Mouse (Mus musculus) cortical plate, adult 2 months (tissue): ENCODE measurements around the gene Spocd1. TPM values are rescaled to one million over a fixed set of nuclear protein-coding genes. Genes with fewer than 3 reads are reported as not detected.

Source experiments
- H3K27ac ChIP-seq: fragments of 200-500 bp; 2 replicates; pipeline ENCODE4 v1.5.1; 2012; ENCODE audit warnings: low read length, control low read depth, inconsistent platforms; ENCODE audit not compliant: insufficient read depth
- H3K4me1 ChIP-seq: fragments of 200-500 bp; 2 replicates; pipeline ENCODE4 v1.6.1; 2011; ENCODE audit warnings: low read length; ENCODE audit not compliant: control insufficient read depth, insufficient read depth
- H3K4me3 ChIP-seq: fragments of 200-500 bp; 2 replicates; pipeline ENCODE4 v1.5.1; 2011; ENCODE audit warnings: mild to moderate bottlenecking, low read length, control low read depth; ENCODE audit not compliant: insufficient read depth
- CTCF ChIP-seq: fragments of 200-500 bp; IDR thresholded peaks from 2 replicates; pipeline ENCODE4 v1.5.1; 2011; ENCODE audit warnings: mild to moderate bottlenecking, control low read depth, low read length; ENCODE audit not compliant: insufficient read depth; ENCODE audit errors: extremely low read depth
- POLR2A ChIP-seq: fragments of 200-500 bp; IDR thresholded peaks from 2 replicates; pipeline ENCODE4 v1.6.1; 2011; ENCODE audit warnings: mild to moderate bottlenecking, low read length, control low read depth; ENCODE audit not compliant: insufficient read depth; ENCODE audit errors: extremely low read depth
- polyA plus RNA-seq: library from polyadenylated mRNA; depleted of rRNA; stranded (reverse); fragments of >200 nt; gene quantifications from 2 replicates; pipeline ENCODE4 v1.2.3, GENCODE M21; 2012; rRNA removed

Spocd1 gene
- polyA plus RNA-seq, 1 experiment = 0.13 TPM

DNA sequence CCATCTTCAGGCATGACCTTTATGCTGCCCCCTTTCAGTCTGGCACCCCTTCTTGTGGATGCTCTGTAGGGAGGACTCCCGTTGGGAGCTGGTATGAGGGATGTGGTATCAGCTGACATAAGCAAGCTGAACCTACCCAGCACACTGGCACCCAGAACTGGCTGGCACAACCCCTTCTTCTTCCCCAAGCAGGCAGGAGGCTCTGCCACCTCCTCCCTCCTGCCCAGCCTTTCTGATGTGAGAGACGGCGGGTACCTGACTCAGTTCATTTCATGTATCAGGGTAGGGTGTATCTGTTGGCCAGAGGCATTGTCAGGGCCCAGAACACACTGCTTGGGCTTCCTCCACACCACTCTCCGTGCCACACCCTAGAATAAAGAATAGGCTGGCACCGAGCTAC, 65.7 kb downstream of the Spocd1 start:
- Histone ChIP-seq H3K4me3 (no peak overlapping the region), H3K4me1 (peaks cover 24% of the 10 kb centered on the region), H3K27ac (peak overlapping the region; percentile 67)
- no peak for TF ChIP-seq CTCF

GRCm38 (mm10) chr4:129995255-129995654, 66.2 kb downstream of the Spocd1 start:
- no peak for TF ChIP-seq POLR2A
- TF ChIP-seq CTCF = no peak
- no peak overlapping the region for H3K4me3 ChIP-seq
- H3K27ac ChIP-seq = peak overlapping the region; percentile 67; the same call in 1 of the 2 replicates
- H3K4me1 ChIP-seq = peaks cover 25% of the 10 kb centered on the region

DNA sequence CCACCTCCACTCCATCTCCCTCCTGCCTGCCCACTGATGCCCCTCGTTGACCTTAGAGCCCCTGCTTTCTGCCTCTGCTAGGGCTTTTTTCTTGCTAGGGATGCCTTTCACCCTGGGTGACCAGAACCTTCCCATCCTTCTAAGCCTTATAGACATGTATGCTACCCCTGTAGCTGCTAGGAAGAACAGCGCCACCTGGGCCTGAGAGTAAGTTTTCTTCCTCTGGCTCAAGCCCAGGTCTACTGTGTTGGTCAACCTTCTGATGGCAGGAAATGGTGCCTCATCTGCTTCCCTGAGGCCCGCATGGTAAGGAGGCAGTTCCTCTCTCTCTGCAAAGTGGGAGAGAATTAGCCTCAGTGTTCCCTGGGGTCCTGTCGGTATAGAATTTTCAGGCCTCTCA, 67.0 kb downstream of the Spocd1 start:
- H3K4me1 ChIP-seq = peaks cover 27% of the 10 kb centered on the region
- H3K27ac ChIP-seq = no peak overlapping the region
- H3K4me3 ChIP-seq = no peak overlapping the region
- no peak for TF ChIP-seq CTCF
- TF ChIP-seq POLR2A = no peak

GRCm38 (mm10) chr4:129998124-129998523, 69.1 kb downstream of the Spocd1 start:
- Histone ChIP-seq H3K27ac (no peak overlapping the region), H3K4me3 (no peak overlapping the region), H3K4me1 (peaks cover 29% of the 10 kb centered on the region)
- peak; percentile 29; the same call in 1 of the 2 replicates for TF ChIP-seq POLR2A
- TF ChIP-seq CTCF = no peak

- H3K27ac ChIP-seq = peak overlapping the region; percentile 52; the same call in 1 of the 2 replicates
These were observed 72.7 kb downstream of the Spocd1 start for GRCm38 (mm10) chr4:130001710-130002109.

DNA sequence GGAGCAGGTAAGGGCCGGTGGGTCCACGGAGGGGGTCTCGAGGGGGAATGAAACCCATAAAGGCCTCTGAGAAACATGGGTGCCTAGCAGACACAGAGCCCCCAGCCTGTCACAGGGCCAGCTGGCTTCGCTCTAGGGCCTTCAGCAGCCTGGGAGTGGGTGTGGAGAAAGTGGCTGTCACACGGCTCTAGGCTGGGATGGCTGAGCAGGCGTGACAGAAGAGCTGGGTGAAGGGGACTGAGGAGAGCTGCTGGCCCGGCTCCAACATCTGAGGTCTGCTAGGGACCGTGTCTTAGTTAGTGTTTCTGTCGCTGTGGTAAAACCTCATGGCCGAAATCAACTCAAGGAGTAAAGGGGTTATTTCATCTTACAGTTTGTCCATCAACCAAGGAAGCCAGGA, 73.1 kb downstream of the Spocd1 start:
- Histone ChIP-seq H3K27ac (peak overlapping the region; percentile 52; the same call in 1 of the 2 replicates), H3K4me1 (peaks cover 20% of the 10 kb centered on the region), H3K4me3 (no peak overlapping the region)
- TF ChIP-seq POLR2A (no peak), CTCF (no peak)

More at GRCm38 (mm10) chr4:130001710-130002109, 72.7 kb downstream of the Spocd1 start:
- Histone ChIP-seq H3K4me3 (no peak overlapping the region), H3K4me1 (peaks cover 18% of the 10 kb centered on the region)
- TF ChIP-seq POLR2A (no peak), CTCF (no peak)

- Histone ChIP-seq H3K4me3 (no peak overlapping the region), H3K4me1 (peaks cover 12% of the 10 kb centered on the region), H3K27ac (no peak overlapping the region)
- no peak for TF ChIP-seq POLR2A
- TF ChIP-seq CTCF = no peak
These were observed 76.5 kb downstream of the Spocd1 start for GRCm38 (mm10) chr4:130005593-130005992.

DNA sequence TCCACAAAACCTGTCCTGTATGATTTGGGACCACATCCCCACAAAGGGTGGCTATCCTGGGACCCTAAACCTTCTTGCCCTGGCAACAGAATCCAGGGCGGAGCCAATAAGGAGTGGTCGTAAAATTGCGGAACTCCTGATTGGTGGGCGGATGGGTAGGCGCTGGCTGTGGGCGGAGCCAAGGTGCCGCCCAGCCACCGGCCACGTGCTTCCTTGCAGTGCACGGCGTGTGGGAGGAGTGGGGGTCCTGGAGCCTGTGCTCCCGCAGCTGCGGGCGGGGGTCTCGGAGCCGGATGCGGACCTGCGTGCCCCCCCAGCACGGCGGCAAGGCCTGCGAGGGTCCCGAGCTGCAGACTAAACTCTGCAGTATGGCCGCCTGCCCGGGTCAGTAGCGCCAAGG, 77.5 kb downstream of the Spocd1 start:
- no peak for TF ChIP-seq CTCF
- TF ChIP-seq POLR2A = no peak
- H3K4me3 ChIP-seq = no peak overlapping the region
- peaks cover 6% of the 10 kb centered on the region for H3K4me1 ChIP-seq
- no peak overlapping the region for H3K27ac ChIP-seq

Other genes with a start within 250 kb of the Spocd1 start
- gene Tmem39b, start 232.4 kb upstream of the Spocd1 start, polyA plus RNA-seq = 20.2 and 21.1 TPM in 2 replicates
- gene Khdrbs1, start 186.9 kb upstream of the Spocd1 start, polyA plus RNA-seq = 33.4 and 34.2 TPM in 2 replicates
- gene Ptp4a2, start 118.0 kb upstream of the Spocd1 start, polyA plus RNA-seq = 83.2 and 87.8 TPM in 2 replicates
- 306 and 345 TPM in 2 replicates for gene Adgrb2, start 55.6 kb downstream of the Spocd1 start, polyA plus RNA-seq
- 35.6 and 41.0 TPM in 2 replicates for gene Col16a1, start 118.6 kb downstream of the Spocd1 start, polyA plus RNA-seq
- 89.9 and 91.8 TPM in 2 replicates for gene Pef1, start 173.3 kb downstream of the Spocd1 start, polyA plus RNA-seq
- 3.9 and 4.5 TPM in 2 replicates for gene Hcrtr1, start 210.1 kb downstream of the Spocd1 start, polyA plus RNA-seq
- 14.1 and 14.5 TPM in 2 replicates for gene Tinagl1, start 245.9 kb downstream of the Spocd1 start, polyA plus RNA-seq